Mouse (Mus musculus): ENCODE measurements around the gene Dtnb. TPM values are rescaled to one million over a fixed set of nuclear protein-coding genes. Genes with fewer than 3 reads are reported as not detected.

Dtnb gene
- polyA plus RNA-seq, 1 experiment, result 1.6 TPM

DNA sequence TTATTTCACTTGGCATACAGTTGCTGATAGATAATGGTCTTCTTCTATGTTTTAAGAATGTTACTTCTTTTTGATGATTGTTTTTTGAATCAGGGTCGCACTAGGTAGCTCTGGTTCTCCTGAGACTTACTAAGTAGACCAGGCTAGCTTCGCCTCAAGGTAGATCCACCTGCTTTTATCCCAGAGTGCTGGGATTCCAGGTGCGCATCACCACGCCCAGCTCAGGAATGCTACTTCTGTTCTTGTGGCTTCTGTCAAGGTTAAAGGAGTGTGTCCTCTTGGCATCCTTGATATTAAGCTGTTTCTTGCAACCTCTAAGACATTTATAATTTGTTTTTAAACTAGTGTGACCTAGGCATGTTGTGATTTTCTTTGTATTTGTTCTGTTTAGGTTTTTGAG lies 30.6 kb downstream of the Dtnb start:
- H3K4me1 ChIP-seq (ENCODE audit: control insufficient read depth, insufficient read depth, low read length), result no peaks in the 10 kb centered on the region
- H3K27ac ChIP-seq (ENCODE audit: insufficient read depth, low read depth, low read length), result no peak overlapping the region
- no peak overlapping the region for H3K4me3 ChIP-seq (ENCODE audit: insufficient read depth, low read length)
- TF ChIP-seq CTCF (IDR thresholded peaks at IDR 0.05; ENCODE audit: low read depth, low read length) (no peak), POLR2A (IDR thresholded peaks at IDR 0.05; ENCODE audit: borderline replicate concordance, low read depth, low read length) (no peak)

DNA sequence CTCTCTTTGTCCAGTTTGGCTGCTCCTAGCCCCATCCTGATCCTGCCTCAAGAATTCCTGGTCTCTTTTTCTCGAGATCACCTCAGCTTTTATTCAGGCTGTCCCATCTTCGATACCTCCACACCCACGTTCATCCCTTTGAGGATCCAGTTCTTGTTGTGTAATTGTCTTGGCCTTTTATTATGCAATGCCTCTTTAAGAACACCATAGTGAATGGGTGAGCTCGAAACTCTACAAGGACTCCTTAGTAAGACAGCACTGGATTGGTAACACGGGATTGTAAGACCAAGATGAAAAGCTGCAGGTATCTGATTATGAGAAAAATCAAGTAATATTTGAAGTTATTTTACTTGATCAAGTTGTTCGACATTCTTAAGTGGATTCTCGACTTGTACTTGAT lies 34.0 kb downstream of the Dtnb start:
- H3K4me3 ChIP-seq (ENCODE audit: insufficient read depth, low read length), result no peak overlapping the region
- no peaks in the 10 kb centered on the region for H3K4me1 ChIP-seq (ENCODE audit: control insufficient read depth, insufficient read depth, low read length)
- TF ChIP-seq CTCF (IDR thresholded peaks at IDR 0.05; ENCODE audit: low read depth, low read length) (no peak), POLR2A (IDR thresholded peaks at IDR 0.05; ENCODE audit: borderline replicate concordance, low read depth, low read length) (no peak)
- H3K27ac ChIP-seq (ENCODE audit: insufficient read depth, low read depth, low read length), result no peak overlapping the region

GRCm38 (mm10) chr12:3609747-3610146 lies 37.6 kb downstream of the Dtnb start:
- Histone ChIP-seq H3K27ac (ENCODE audit: insufficient read depth, low read depth, low read length) (no peak overlapping the region), H3K4me1 (ENCODE audit: control insufficient read depth, insufficient read depth, low read length) (no peaks in the 10 kb centered on the region), H3K4me3 (ENCODE audit: insufficient read depth, low read length) (no peak overlapping the region)
- TF ChIP-seq CTCF (IDR thresholded peaks at IDR 0.05; ENCODE audit: low read depth, low read length), result no peak
- TF ChIP-seq POLR2A (IDR thresholded peaks at IDR 0.05; ENCODE audit: borderline replicate concordance, low read depth, low read length), result no peak

DNA sequence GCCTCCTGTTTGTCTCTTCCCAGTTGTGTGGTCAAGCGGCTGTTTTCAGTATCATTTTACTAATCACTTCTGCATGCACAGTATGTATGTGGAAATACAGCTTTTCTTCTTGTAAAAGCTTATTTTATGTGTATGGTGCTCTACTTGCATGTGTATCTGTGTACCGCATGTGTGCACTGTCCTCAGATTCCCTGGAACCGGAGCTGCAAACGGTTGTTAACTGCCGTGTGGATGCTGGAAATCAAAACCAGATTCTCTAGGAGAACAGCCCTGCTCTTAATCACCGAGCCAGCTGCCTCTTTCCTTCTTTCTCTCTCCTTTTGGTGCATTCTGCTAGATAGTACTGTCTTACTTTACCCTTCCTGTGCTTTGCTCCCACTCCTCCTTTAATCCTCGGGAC lies 39.7 kb downstream of the Dtnb start:
- no peak overlapping the region for H3K27ac ChIP-seq (ENCODE audit: insufficient read depth, low read depth, low read length)
- H3K4me3 ChIP-seq (ENCODE audit: insufficient read depth, low read length), result no peak overlapping the region
- no peaks in the 10 kb centered on the region for H3K4me1 ChIP-seq (ENCODE audit: control insufficient read depth, insufficient read depth, low read length)
- TF ChIP-seq CTCF (IDR thresholded peaks at IDR 0.05; ENCODE audit: low read depth, low read length), result no peak
- TF ChIP-seq POLR2A (IDR thresholded peaks at IDR 0.05; ENCODE audit: borderline replicate concordance, low read depth, low read length), result no peak

DNA sequence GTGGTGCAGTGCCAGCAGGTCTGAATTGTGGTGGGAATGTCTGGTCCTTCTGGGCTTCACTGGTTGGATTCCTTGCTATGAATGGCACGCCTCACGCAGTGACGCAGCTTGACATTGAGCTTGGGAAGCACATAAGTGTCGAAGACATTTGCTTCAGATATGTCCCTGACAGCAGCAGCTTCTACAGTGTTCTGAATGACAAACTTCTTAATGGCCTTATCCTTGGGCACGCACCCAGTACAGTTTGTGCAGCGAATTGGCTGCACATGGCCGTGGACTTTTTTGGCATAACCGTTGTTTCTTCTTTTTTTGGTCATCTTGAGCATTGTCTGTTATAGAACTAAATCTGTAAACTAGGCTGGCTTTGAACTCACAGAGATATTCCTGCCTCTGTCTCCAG lies 42.9 kb downstream of the Dtnb start:
- Histone ChIP-seq H3K4me1 (ENCODE audit: control insufficient read depth, insufficient read depth, low read length) (no peaks in the 10 kb centered on the region), H3K27ac (ENCODE audit: insufficient read depth, low read depth, low read length) (no peak overlapping the region), H3K4me3 (ENCODE audit: insufficient read depth, low read length) (no peak overlapping the region)
- TF ChIP-seq POLR2A (IDR thresholded peaks at IDR 0.05; ENCODE audit: borderline replicate concordance, low read depth, low read length), result no peak
- TF ChIP-seq CTCF (IDR thresholded peaks at IDR 0.05; ENCODE audit: low read depth, low read length), result no peak

DNA sequence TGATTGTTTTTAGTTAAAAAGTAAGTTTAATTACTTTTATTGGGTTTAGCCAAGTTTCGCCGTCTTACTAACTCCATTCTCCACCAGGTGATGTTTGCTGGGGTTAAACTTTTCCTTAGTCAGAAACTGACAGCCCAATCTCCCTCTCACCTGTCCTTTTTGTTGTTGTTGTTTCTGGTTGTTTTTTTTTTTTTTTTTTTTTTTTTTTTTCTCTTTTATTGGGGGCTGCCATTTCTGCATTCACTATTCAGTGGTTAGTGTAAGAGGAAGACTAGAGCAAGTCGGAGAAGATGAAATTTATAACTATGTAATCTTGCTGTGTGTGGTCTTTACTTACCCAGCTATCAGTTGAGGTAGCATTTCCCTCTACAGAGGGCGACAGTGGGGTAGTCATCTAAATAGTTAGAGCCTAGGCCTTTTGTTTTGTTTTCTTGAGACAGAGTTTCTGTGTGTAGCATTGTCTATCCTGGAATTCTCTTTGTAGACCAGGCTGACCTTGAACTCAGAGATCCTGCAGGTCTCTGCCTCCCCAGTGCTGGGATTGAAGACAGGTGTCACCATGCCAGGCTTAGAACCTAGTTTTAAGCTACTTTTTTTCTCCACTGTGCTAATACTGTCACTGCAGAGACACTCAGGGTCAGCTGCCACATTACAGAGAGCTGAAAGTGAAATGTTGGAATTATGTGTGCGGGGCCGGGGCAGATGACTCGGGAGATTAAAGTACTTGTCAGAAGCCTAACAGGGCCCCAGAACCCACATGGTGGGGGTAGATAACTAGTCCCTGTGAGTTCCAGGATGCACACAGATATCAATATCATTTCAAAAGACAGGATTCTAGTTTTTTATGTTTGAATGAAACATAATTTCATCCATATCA lies 46.2 kb downstream of the Dtnb start:
- no peaks in the 10 kb centered on the region for H3K4me1 ChIP-seq (ENCODE audit: control insufficient read depth, insufficient read depth, low read length)
- no peak overlapping the region for H3K27ac ChIP-seq (ENCODE audit: insufficient read depth, low read depth, low read length)
- TF ChIP-seq CTCF (IDR thresholded peaks at IDR 0.05; ENCODE audit: low read depth, low read length) (no peak), POLR2A (IDR thresholded peaks at IDR 0.05; ENCODE audit: borderline replicate concordance, low read depth, low read length) (no peak)
- H3K4me3 ChIP-seq (ENCODE audit: insufficient read depth, low read length), result no peak overlapping the region

DNA sequence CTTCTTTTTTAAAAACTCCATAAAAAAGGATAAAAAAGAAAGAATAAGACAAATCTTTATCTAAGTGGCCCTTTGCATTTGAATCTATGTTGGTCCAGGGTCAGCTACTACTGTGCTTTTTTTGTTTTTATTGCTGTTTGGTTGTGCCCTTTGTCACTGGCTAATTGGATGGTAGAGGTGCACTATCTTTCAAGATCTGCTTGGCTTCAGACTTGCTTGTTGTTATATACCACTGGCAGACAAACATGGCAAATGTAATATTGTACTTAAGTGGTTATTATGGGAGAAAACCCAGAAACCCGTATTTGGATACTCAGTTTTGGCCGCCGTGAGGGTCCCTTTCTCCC lies 46.8 kb downstream of the Dtnb start:
- TF ChIP-seq POLR2A (IDR thresholded peaks at IDR 0.05; ENCODE audit: borderline replicate concordance, low read depth, low read length) (no peak), CTCF (IDR thresholded peaks at IDR 0.05; ENCODE audit: low read depth, low read length) (no peak)
- Histone ChIP-seq H3K27ac (ENCODE audit: insufficient read depth, low read depth, low read length) (no peak overlapping the region), H3K4me1 (ENCODE audit: control insufficient read depth, insufficient read depth, low read length) (no peaks in the 10 kb centered on the region), H3K4me3 (ENCODE audit: insufficient read depth, low read length) (no peak overlapping the region)

DNA sequence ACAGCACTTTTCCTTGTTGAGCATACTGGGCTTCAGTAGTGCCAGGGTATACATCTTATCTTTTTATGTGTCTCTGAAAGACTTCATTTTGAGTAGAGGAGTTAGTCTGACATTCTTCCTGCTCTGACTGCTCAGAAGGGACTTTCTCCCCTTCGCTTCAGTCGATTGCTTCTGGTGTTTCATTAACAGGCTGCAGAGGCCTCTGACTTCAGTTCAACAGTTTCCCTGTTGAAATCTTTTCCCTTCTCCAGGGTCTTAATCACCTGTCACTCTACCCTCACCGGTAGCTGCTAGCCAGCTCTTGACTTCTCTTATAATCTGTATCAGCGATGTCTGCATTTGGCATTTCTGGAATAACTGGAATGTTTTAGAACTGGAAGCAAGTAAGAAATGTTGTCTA lies 54.7 kb downstream of the Dtnb start:
- H3K4me1 ChIP-seq (ENCODE audit: control insufficient read depth, insufficient read depth, low read length), result no peaks in the 10 kb centered on the region
- TF ChIP-seq POLR2A (IDR thresholded peaks at IDR 0.05; ENCODE audit: borderline replicate concordance, low read depth, low read length), result no peak
- no peak for TF ChIP-seq CTCF (IDR thresholded peaks at IDR 0.05; ENCODE audit: low read depth, low read length)
- H3K4me3 ChIP-seq (ENCODE audit: insufficient read depth, low read length), result no peak overlapping the region
- no peak overlapping the region for H3K27ac ChIP-seq (ENCODE audit: insufficient read depth, low read depth, low read length)

DNA sequence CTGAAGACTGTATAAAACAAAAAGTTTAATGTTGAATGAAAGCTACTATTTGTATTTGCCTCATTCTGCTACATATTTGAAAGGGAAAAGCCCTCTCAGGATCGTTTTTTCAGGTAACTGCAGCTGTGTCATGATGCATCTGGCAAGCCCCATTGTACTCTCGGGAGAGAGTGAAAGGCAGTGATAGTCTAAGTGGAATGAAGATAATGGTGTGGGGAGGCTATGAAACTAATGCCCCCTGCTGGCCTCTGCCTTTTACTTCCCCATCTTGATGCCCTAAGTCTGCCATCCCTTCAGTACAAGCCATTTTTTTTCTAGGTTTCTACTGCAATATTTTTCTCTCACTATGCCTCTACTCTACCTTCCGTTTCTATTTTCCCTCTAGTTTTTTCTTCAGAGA lies 69.8 kb downstream of the Dtnb start:
- TF ChIP-seq CTCF (IDR thresholded peaks at IDR 0.05; ENCODE audit: low read depth, low read length) (no peak), POLR2A (IDR thresholded peaks at IDR 0.05; ENCODE audit: borderline replicate concordance, low read depth, low read length) (no peak)
- Histone ChIP-seq H3K4me1 (ENCODE audit: control insufficient read depth, insufficient read depth, low read length) (peaks cover 5% of the 10 kb centered on the region; the same call in 1 of the 2 replicates), H3K27ac (ENCODE audit: insufficient read depth, low read depth, low read length) (no peak overlapping the region), H3K4me3 (ENCODE audit: insufficient read depth, low read length) (no peak overlapping the region)

DNA sequence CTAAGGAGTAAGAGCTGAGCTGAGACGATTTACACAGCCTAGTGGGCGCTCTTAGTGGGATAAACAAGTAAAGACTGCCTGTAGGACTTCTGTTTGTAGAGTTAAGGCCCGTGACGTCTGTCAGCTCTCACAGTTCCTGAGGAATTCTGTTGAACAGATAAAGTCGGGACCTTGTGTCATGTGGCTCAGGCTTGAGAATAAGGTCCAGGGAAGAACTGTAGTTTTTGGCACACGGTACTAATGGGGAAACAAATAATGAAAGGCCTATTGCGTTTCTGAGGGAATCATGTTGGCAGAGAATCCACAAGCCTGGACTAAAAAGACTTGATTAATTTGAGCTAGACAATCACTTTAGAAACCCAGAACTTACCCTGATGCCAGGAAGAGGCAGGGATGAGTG lies 84.6 kb downstream of the Dtnb start:
- TF ChIP-seq POLR2A (IDR thresholded peaks at IDR 0.05; ENCODE audit: borderline replicate concordance, low read depth, low read length) (no peak), CTCF (IDR thresholded peaks at IDR 0.05; ENCODE audit: low read depth, low read length) (no peak)
- H3K27ac ChIP-seq (ENCODE audit: insufficient read depth, low read depth, low read length), result no peak overlapping the region
- peaks cover 16% of the 10 kb centered on the region for H3K4me1 ChIP-seq (ENCODE audit: control insufficient read depth, insufficient read depth, low read length)
- H3K4me3 ChIP-seq (ENCODE audit: insufficient read depth, low read length), result no peak overlapping the region

Measured in bone marrow macrophage, adult 2 months (primary cell).